Mouse (Mus musculus) intestine, embryonic 14.5 days (tissue): Measurements from ENCODE around the gene Aak1. TPM values are rescaled to one million over a fixed set of nuclear protein-coding genes. Genes with fewer than 3 reads are reported as not detected.

Experiments
- ATAC-seq: fragments of 200-750 bp; cut with Nextera tagmentation; replicated peaks from 2 replicates; pipeline ENCODE4 v1.8.0; 2017; ENCODE audit warnings: low read depth, moderate number of reproducible peaks, moderate TSS enrichment, moderate library complexity; ENCODE audit not compliant: low FRiP score, low TSS enrichment
- DNase-seq: peaks from one replicate; pipeline ENCODE4 v3.0.0-alpha.2; 2018; ENCODE audit warnings: low spot score
- H3K27ac ChIP-seq: fragments of 300-500 bp; sonication (generic); 2 replicates; pipeline ENCODE4 v1.5.1; 2014; ENCODE audit warnings: low read depth, mild to moderate bottlenecking, control low read depth
- H3K27me3 ChIP-seq: fragments of 300-500 bp; sonication (generic); replicated peaks from 2 replicates; pipeline ENCODE4 v1.6.1; 2014; ENCODE audit warnings: low read length, control low read depth; ENCODE audit not compliant: control insufficient read depth, insufficient read depth
- H3K36me3 ChIP-seq: fragments of 300-500 bp; sonication (generic); 2 replicates; pipeline ENCODE4 v1.6.1; 2014; ENCODE audit warnings: low read length, control low read depth; ENCODE audit not compliant: control insufficient read depth, insufficient read depth
- H3K4me1 ChIP-seq: fragments of 300-500 bp; sonication (generic); replicated peaks from 2 replicates; pipeline ENCODE4 v1.6.1; 2014; ENCODE audit warnings: low read length, control low read depth, mixed read lengths; ENCODE audit not compliant: control insufficient read depth, insufficient read depth
- H3K4me2 ChIP-seq: fragments of 300-500 bp; sonication (generic); 2 replicates; pipeline ENCODE4 v1.6.1; 2014; ENCODE audit warnings: low read length
- H3K4me3 ChIP-seq: fragments of 300-500 bp; sonication (generic); 2 replicates; pipeline ENCODE4 v1.5.1; 2014; ENCODE audit warnings: low read depth, low read length, control low read depth, mixed read lengths
- H3K9ac ChIP-seq: fragments of 300-500 bp; sonication (generic); 2 replicates; pipeline ENCODE4 v1.6.1; 2014; ENCODE audit warnings: mild to moderate bottlenecking, low read length
- H3K9me3 ChIP-seq: fragments of 300-500 bp; sonication (generic); 2 replicates; pipeline ENCODE4 v1.6.1; 2016; ENCODE audit warnings: low read length, control low read depth; ENCODE audit not compliant: control insufficient read depth
- WGBS: fragments of 180-500 bp; shearing (Covaris S2); extraction: QIAGEN DNeasy Blood & Tissue Kit; methylation state at CpG from one replicate; pipeline ENCODE4 v1.1.7; 2014; 5-methylcytosine and 5-hydroxymethylcytosine counted together
- polyA plus RNA-seq: library from polyadenylated mRNA; unstranded; fragments of >200 nt; fragmentation: Nextera tagmentation; extraction: Ambion mirVana; gene quantifications from 2 replicates; pipeline ENCODE4 v1.2.1, GENCODE M21; 2014

Gene Aak1
- polyA plus RNA-seq, 1 experiment from 2014 or later: 14.0 TPM

DNA sequence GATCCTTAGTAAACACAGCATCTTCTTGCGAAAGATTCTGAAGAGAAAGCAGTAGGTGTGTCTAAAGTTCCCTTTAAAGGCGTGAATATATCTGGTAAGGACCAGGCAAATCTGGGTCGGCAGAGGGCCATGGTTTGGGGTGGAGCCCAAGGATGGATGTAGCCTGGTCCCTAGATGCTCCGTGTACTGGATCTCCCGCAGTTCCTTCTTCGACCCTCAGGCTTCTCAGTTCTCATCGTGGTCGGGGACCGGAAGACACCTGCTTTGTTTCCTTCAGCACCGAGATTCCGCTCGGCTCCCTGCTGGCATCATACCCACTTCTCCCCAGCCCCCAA is 770 bp upstream of the Aak1 start:
- ATAC-seq: peak; percentile 37
- Histone ChIP-seq H3K27me3 (no peaks in the 10 kb centered on the region), H3K4me1 (peaks cover 32% of the 10 kb centered on the region), H3K36me3 (peaks cover 4% of the 10 kb centered on the region; the same call in 1 of the 2 replicates), H3K9ac (peak overlapping the region; percentile 79), H3K4me2 (peak overlapping the region; percentile 95), H3K9me3 (no peaks in the 10 kb centered on the region), H3K27ac (peak overlapping the region; percentile 98), H3K4me3 (peak overlapping the region; percentile 93)
- no peak for DNase-seq
- WGBS: 2% methylated on average over 12 of the region's 12 CpGs

DNA sequence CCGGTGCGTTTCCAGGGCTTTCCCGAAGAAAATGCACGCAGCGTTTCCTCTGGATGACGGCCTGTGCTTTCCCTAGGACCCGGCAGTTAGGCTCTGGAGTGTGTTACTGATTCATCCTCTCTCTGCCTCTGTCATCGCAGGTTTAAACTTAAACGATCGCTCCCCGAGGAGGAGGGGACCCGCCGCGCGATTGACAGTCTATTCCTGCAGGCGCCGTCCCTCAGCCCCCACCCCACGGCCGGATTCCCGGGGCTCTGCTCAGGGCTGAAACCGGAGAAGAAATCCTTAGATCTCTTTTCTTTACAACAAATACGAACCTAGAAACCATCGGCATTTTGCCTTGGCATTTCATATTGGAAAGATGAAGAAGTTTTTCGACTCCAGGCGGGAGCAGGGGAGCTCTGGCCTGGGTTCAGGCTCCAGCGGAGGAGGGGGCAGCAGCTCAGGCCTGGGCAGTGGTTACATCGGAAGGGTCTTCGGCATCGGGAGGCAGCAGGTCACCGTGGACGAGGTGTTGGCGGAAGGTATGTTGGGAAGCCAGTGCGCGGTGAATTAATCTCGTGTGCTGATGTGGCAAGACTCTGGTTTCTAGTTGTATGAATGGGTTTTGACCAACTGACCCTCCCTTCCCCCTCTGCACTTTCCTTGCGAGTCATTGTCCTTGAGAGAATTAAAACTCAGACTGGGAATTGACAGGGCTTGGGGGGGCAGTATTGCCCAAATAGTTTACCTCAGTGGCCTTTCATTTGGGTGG is 552 bp downstream of the Aak1 start:
- H3K4me1 ChIP-seq: peaks cover 37% of the 10 kb centered on the region
- ATAC-seq (peak; percentile 44), DNase-seq (peak; percentile 85)
- peak overlapping the region; percentile 93 for H3K4me3 ChIP-seq
- H3K9ac ChIP-seq: peak overlapping the region; percentile 79
- under 1% methylated on average over 36 of the region's 36 CpGs for WGBS
- no peaks in the 10 kb centered on the region for H3K9me3 ChIP-seq
- H3K27ac ChIP-seq: peak overlapping the region; percentile 98
- H3K36me3 ChIP-seq: peaks cover 12% of the 10 kb centered on the region
- no peaks in the 10 kb centered on the region for H3K27me3 ChIP-seq
- peak overlapping the region; percentile 95 for H3K4me2 ChIP-seq

DNA sequence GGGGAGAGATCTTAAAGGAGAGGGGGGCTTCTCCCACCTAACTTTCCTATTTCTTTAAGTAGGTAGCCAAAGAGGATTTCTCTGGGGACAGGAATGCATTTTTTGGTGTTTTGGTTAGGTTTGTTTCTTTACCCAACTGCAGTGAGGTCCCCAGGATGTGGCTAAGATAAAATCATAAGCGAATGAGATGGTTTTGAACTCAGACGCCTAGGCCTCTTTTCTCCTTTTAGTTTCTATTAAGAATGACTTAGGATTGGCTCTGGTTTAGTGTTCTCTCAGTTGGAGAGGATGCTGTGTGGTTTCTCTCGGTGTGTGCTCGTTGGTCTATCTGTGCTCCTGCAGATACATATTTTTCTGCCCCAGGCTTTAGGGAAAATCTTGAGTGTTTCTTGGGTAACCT is 1.3 kb downstream of the Aak1 start:
- no peak for DNase-seq
- 22% methylated on average over 4 of the region's 4 CpGs for WGBS
- H3K9ac ChIP-seq: peak overlapping the region; percentile 79

DNA sequence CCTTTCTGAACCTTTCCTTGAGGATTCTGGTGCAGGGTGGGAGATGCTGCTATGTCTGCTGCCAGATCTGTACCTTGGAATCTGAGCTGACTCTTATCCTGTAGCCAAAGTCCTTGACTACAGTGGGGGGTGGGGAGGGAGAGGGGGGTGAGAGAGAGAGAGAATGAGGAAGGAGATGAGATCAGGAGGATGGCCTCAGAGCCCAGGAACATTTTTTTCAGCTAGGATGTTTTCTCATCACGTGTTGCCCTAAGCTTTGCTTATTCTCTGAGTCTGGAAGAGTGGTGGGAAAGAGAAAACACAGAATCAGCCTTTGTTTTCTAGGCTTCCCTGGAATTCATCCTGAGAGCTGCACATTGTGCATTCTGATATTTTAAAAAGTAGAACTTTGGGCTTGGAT is 2.2 kb downstream of the Aak1 start:
- H3K4me3 ChIP-seq: peak overlapping the region; percentile 93
- whole genome bisulfite sequencing: 0% methylated on average over 1 of the region's 1 CpGs
- ATAC-seq (no peak), DNase-seq (no peak)
- H3K4me2 ChIP-seq: peak overlapping the region; percentile 95
- H3K9me3 ChIP-seq: no peaks in the 10 kb centered on the region
- peak overlapping the region; percentile 79; the same call in 1 of the 2 replicates for H3K9ac ChIP-seq
- no peak overlapping the region for H3K27ac ChIP-seq
- H3K36me3 ChIP-seq: peaks cover 17% of the 10 kb centered on the region
- H3K27me3 ChIP-seq: no peaks in the 10 kb centered on the region
- H3K4me1 ChIP-seq: peaks cover 37% of the 10 kb centered on the region

More for the DNA sequence above, 1.3 kb downstream of the Aak1 start:
- H3K4me1 ChIP-seq: peaks cover 37% of the 10 kb centered on the region
- H3K9me3 ChIP-seq: no peaks in the 10 kb centered on the region
- peaks cover 17% of the 10 kb centered on the region for H3K36me3 ChIP-seq
- H3K27me3 ChIP-seq: no peaks in the 10 kb centered on the region
- H3K4me2 ChIP-seq: peak overlapping the region; percentile 95
- H3K27ac ChIP-seq: peak overlapping the region; percentile 98; the same call in 1 of the 2 replicates
- no peak for ATAC-seq
- peak overlapping the region; percentile 93 for H3K4me3 ChIP-seq

DNA sequence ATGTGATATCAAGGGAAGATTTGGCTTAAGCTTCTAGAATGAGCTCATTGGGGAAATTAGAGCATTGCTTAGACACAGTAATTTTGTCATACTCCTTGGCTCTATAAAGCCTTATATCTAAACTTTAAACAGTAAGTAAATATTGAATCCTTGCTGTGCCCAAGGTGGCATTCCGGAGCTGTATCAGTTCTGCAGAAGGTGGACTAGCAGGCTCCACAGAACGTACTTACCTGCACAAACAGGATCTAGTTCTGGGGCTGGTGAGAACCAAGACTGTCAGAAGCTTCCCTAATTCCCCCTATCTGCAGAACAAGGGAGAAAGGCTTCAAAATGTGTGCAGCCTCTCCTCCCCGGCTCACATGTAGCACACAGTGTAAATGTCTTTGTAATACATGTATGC is 4.6 kb downstream of the Aak1 start:
- ATAC-seq (no peak), DNase-seq (no peak)
- Histone ChIP-seq H3K27ac (no peak overlapping the region), H3K27me3 (no peaks in the 10 kb centered on the region), H3K36me3 (peaks cover 17% of the 10 kb centered on the region), H3K9me3 (no peaks in the 10 kb centered on the region), H3K4me2 (no peak overlapping the region), H3K9ac (no peak overlapping the region), H3K4me1 (peaks cover 34% of the 10 kb centered on the region), H3K4me3 (no peak overlapping the region)
- 81% methylated on average over 3 of the region's 3 CpGs for whole genome bisulfite sequencing

DNA sequence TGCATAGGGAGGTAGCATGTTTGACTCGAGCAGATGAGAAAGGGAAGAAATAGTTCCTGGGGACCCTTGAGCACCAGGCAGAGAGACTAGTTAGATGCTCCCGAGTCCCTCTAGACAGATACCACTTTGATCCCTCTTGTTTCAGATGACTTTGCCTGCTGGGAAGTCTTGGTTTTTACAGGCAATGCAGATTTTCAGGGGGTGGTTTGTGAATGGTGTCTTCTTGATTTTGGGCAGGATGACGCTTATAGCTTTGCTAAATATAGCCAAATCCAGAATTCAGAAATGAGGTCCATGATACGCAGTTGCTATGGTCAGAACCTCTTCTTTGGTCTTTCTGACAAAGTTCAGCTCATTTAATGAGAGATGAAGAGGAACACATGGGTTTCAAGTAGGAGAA is 5.6 kb downstream of the Aak1 start:
- ATAC-seq (no peak), DNase-seq (no peak)
- peaks cover 18% of the 10 kb centered on the region for H3K36me3 ChIP-seq
- no peaks in the 10 kb centered on the region for H3K9me3 ChIP-seq
- no peaks in the 10 kb centered on the region for H3K27me3 ChIP-seq
- H3K9ac ChIP-seq: no peak overlapping the region
- 87% methylated on average over 4 of the region's 4 CpGs for whole genome bisulfite sequencing
- no peak overlapping the region for H3K27ac ChIP-seq
- H3K4me3 ChIP-seq: no peak overlapping the region
- H3K4me1 ChIP-seq: peaks cover 34% of the 10 kb centered on the region
- H3K4me2 ChIP-seq: no peak overlapping the region

DNA sequence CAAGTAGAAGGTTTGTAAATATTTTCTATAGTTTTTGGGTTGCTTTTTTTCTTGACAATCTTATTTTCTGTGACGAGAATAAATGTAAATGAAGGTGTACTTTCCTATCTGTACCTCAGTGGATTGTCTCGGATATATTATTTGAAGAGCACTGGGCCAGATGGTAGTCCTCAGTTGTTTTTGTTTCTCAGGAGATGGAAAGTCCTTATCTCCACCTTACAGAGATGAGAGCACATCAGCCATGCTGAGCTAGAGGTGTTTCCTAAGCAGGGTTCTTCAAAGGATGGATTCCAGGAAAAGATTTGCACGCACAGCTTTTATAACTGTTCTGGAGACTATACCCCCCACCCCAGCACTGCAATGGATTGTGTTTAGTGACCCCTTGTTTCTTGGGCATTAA is 9.3 kb downstream of the Aak1 start:
- no peak for ATAC-seq
- Histone ChIP-seq H3K9ac (no peak overlapping the region), H3K4me3 (no peak overlapping the region), H3K36me3 (peaks cover 28% of the 10 kb centered on the region), H3K9me3 (no peaks in the 10 kb centered on the region), H3K4me1 (peaks cover 5% of the 10 kb centered on the region; the same call in 1 of the 2 replicates), H3K4me2 (no peak overlapping the region), H3K27ac (no peak overlapping the region), H3K27me3 (no peaks in the 10 kb centered on the region)
- 85% methylated on average over 3 of the region's 3 CpGs for WGBS
- no peak for DNase-seq

DNA sequence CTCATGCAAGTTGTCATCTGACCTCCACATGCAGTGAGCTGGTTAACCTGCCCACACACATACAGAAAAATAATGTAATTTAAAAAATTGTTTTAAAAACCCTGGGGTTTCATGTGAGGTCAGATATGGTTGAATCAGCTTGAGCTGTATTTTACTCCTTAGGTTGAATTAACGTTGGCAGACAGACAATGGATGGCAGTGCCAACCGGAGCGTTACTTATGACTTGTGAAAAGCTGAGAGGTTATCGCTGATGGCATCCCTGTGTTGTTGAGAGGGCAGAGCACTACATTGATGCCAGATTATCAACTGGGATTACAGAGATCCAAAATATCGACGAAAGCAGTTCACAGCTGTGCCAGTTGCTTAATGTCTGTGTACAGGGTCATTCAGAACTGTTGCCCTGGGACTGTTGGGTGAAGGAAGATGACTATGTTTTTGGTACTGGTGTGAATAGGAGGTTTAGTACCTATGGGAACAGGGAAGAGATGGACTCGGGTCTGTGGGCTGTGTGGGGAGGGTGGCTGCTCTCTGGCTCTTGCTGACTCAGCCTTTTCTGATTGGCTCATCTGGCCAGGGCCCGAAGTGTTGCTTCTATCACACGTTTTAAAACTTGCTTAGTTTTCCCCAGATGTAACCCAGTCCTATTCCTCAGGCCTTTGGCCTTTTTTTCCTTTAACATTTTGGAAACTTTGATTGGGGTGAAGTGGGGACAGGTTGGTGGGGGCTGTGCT is 11.6 kb downstream of the Aak1 start:
- Histone ChIP-seq H3K9me3 (no peaks in the 10 kb centered on the region), H3K27ac (no peak overlapping the region), H3K27me3 (no peaks in the 10 kb centered on the region), H3K4me3 (no peak overlapping the region), H3K4me2 (no peak overlapping the region), H3K36me3 (peaks cover 16% of the 10 kb centered on the region; the same call in 1 of the 2 replicates), H3K4me1 (no peaks in the 10 kb centered on the region), H3K9ac (no peak overlapping the region)
- ATAC-seq (no peak), DNase-seq (no peak)
- WGBS: 82% methylated on average over 9 of the region's 9 CpGs
